25 mouse cellular contexts compared by ENCODE assay signal in the genomic region with DNA sequence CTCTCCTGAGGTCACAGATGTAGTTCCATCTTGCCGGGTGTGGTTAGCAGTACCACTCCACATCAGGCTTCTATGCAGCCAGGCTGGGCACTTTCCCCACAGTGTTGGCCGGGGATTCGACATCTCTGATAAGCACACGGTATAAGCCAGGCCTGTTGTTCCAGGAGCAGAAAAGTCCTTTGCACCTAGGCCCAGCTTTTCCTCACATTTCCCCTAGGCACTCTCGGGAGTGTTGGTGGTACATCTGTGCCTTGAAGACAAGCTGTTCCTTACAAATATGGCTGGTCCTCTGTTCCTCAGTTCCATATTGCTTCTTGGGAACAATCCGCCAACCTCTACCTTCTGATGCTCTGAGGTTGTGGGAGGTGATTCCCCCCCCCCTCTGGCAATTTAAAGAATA. TPM values are rescaled to one million over a fixed set of nuclear protein-coding genes. Genes with fewer than 3 reads are reported as not detected.
DNase-seq lines count a peak whose midpoint lies in the region; TF ChIP-seq lines count a peak whose summit lies in the region.
"Had no signal": no experiment of that assay in that cellular context is flagged by ENCODE, and none has a peak within 500 bp of the region (broad histone marks: within the 10 kb centered on the region; RNA-seq: fewer than 3 reads in every experiment).

No protein-coding gene starts in this region.

- no peak for DNase-seq in heart, embryonic 10.5 days (ENCODE audit: low spot score)
- no peak for DNase-seq in heart, postnatal 36 days
- peak; percentile 67 for DNase-seq in layer of hippocampus, adult 9-11 months
- DNase-seq in layer of hippocampus, postnatal 36 days = no peak
- DNase-seq in brain, adult 2 months (ENCODE audit: low read depth, low spot score) = peak; percentile 83
- no peak for DNase-seq in T-cell, adult 2 months (ENCODE audit: low spot score)
- DNase-seq: adrenal gland, adult 2 months; adrenal gland, postnatal 25 days; cerebellum, adult 2 months; cerebellum, postnatal 10 days; embryo, embryonic 11 days; gastrocnemius, adult 2 months; gastrocnemius, postnatal 25 days; heart, postnatal 14 days had no signal

- peaks cover 32% of the 10 kb centered on the region for H3K4me1 ChIP-seq in heart, embryonic 10.5 days

- WGBS in heart, embryonic 10.5 days = 47% methylated on average over 6 of the region's 6 CpGs

- H3K27me3 ChIP-seq in heart, embryonic 10.5 days (ENCODE audit: insufficient read depth, poor library complexity, severe bottlenecking) = no peaks in the 10 kb centered on the region
- no peaks in the 10 kb centered on the region for H3K27me3 ChIP-seq in myocyte (ENCODE audit: control insufficient read depth, insufficient read depth, insufficient read length)
- H3K27me3 ChIP-seq: embryonic facial prominence, embryonic 15.5 days; forebrain, embryonic 15.5 days; heart, embryonic 15.5 days; hindbrain, embryonic 15.5 days; Patski had no signal

- no peak for TF ChIP-seq POLR2A in myocyte (IDR thresholded peaks at IDR 0.05; ENCODE audit: insufficient read length, low read depth)

- H3K4me2 ChIP-seq in myocyte (ENCODE audit: low read depth) = no peak overlapping the region
- H3K4me2 ChIP-seq: embryonic facial prominence, embryonic 15.5 days; forebrain, embryonic 15.5 days; heart, embryonic 15.5 days; hindbrain, embryonic 15.5 days had no signal

- H3K36me3 ChIP-seq in heart, embryonic 10.5 days = no peaks in the 10 kb centered on the region
- no peaks in the 10 kb centered on the region for H3K36me3 ChIP-seq in myocyte (ENCODE audit: control insufficient read depth, insufficient read depth)
- H3K36me3 ChIP-seq: embryonic facial prominence, embryonic 15.5 days; forebrain, embryonic 10.5 days; forebrain, embryonic 15.5 days; heart, embryonic 15.5 days; hindbrain, embryonic 15.5 days had no signal

- no peak overlapping the region for H3ac ChIP-seq in myocyte (ENCODE audit: control insufficient read depth, insufficient read length)

- intact Hi-C loops in heart, postnatal 36 days (cut with DNase I) = no loop called here

- peak overlapping the region; percentile 36; the same call in 1 of the 2 replicates for H3K27ac ChIP-seq in heart, embryonic 10.5 days
- H3K27ac ChIP-seq: embryonic facial prominence, embryonic 15.5 days; forebrain, embryonic 10.5 days; forebrain, embryonic 15.5 days; gastrocnemius, adult 2 months; heart, embryonic 15.5 days; hindbrain, embryonic 15.5 days had no signal

- no peaks in the 10 kb centered on the region for H3K79me2 ChIP-seq in myocyte (ENCODE audit: control insufficient read depth, insufficient read depth)

- no peak overlapping the region for H3K4me3 ChIP-seq in heart, embryonic 10.5 days
- H3K4me3 ChIP-seq in myocyte = no peak overlapping the region
- H3K4me3 ChIP-seq: embryonic facial prominence, embryonic 15.5 days; erythroblast, embryonic 14.5 days; forebrain, embryonic 10.5 days; forebrain, embryonic 15.5 days; gastrocnemius, adult 2 months; heart, embryonic 15.5 days; hindbrain, embryonic 15.5 days had no signal

- H3K9me3 ChIP-seq in heart, embryonic 10.5 days = no peaks in the 10 kb centered on the region
- H3K9me3 ChIP-seq: embryonic facial prominence, embryonic 15.5 days; forebrain, embryonic 10.5 days; forebrain, embryonic 15.5 days; heart, embryonic 15.5 days; hindbrain, embryonic 15.5 days had no signal

TF ChIP-seq in myocyte, 11 proteins besides CTCF, POLR2A, EP300 and RAD21:
- TF ChIP-seq CEBPB (IDR thresholded peaks at IDR 0.05; ENCODE audit: insufficient read depth, poor library complexity, severe bottlenecking) (no peak), POLR2AphosphoS2 (IDR thresholded peaks at IDR 0.05; ENCODE audit: insufficient read length, low read depth) (peak; percentile 62)

RNA-seq across cellular contexts. Expression of gene Mb, which starts 15.8 kb away (rescaled TPM):
- polyA plus RNA-seq in heart, embryonic 10.5 days (2016; fragmentation: Nextera tagmentation; extraction: Ambion mirVana) = 29.5 and 90.1 TPM in 2 replicates
- over 10,000 TPM; 17,938 to 18,211 TPM for total RNA-seq in heart, postnatal 36 days (2021)
- total RNA-seq in layer of hippocampus, postnatal 36 days (2021) = under 1 TPM in 1 of 2 experiments, not detected in 1; 0.37 TPM
- 1,055 TPM for polyA plus RNA-seq in myocyte (2012; fragmentation: generic; extraction: Trizol)
- total RNA-seq: CH12.LX; granulocyte monocyte progenitor cell, adult 5-6 weeks had no signal
- polyA plus RNA-seq: adrenal gland, adult 2 months; erythroblast, embryonic 14.5 days; forebrain, embryonic 15.5 days; Patski had no signal

RNA-seq across cellular contexts. Expression of gene Apol6, which starts 21.7 kb away (rescaled TPM):
- 0.27 and 0.77 TPM in 2 replicates for polyA plus RNA-seq in heart, embryonic 10.5 days (2016; fragmentation: Nextera tagmentation; extraction: Ambion mirVana)
- 1 to 10 TPM in 1 of 2 experiments, under 1 TPM in 1; 0.41 to 1.5 TPM for total RNA-seq in heart, postnatal 36 days (2021)
- not detected for total RNA-seq in layer of hippocampus, postnatal 36 days (2021)
- 4.8 TPM for polyA plus RNA-seq in myocyte (2012; fragmentation: generic; extraction: Trizol)
- total RNA-seq: CH12.LX; granulocyte monocyte progenitor cell, adult 5-6 weeks had no signal
- polyA plus RNA-seq: forebrain, embryonic 15.5 days; hindbrain, embryonic 11.5 days; hindbrain, embryonic 15.5 days had no signal

Comparison
In these comparisons a context has a peak if more than half of its experiments do, and no peak if none do; other contexts are left out.
1. DNase-seq: peak in layer of hippocampus, adult 9-11 months (single experiment) and brain, adult 2 months (single experiment); none in heart, embryonic 10.5 days (single experiment), heart, postnatal 36 days (0 of 2), layer of hippocampus, postnatal 36 days (0 of 2) and T-cell, adult 2 months (single experiment).
2. RNA of gene Mb, which starts 15.8 kb away (total RNA-seq): 17,938 to 18,211 TPM in heart, postnatal 36 days; 0.37 TPM in layer of hippocampus, postnatal 36 days; every median in the first group is over 1,000 times any median in the second.